Mouse (Mus musculus) MEL (cell line): ENCODE data around the gene Sergef. TPM values are rescaled to one million over a fixed set of nuclear protein-coding genes. Genes with fewer than 3 reads are reported as not detected.

Experiments
- DNase-seq: peaks from one replicate; pipeline ENCODE4 v3.0.0; 2011; ENCODE audit warnings: low read depth, low spot score
- H3K27ac ChIP-seq: 2 replicates; pipeline ENCODE4 v1.5.1; 2012; ENCODE audit warnings: low read depth, mild to moderate bottlenecking, control low read depth, low read length, moderate library complexity; ENCODE audit not compliant: control insufficient read depth
- H3K27me3 ChIP-seq, 2 experiments: fragments of 150-350 bp in 1 of 2; sonication (generic) in 1 of 2; 2 replicates each; pipeline ENCODE4 v1.6.1; 2012; ENCODE audit warnings: low read length in 2 of 2, mild to moderate bottlenecking in 2 of 2, improper control_type of control experiment in 1 of 2, moderate library complexity in 1 of 2; ENCODE audit not compliant: insufficient read depth in 2 of 2, control insufficient read depth in 1 of 2
- H3K36me3 ChIP-seq, 2 experiments: 2 replicates each; pipeline ENCODE4 v1.6.1; 2012 to 2014; ENCODE audit warnings: low read length in 2 of 2, improper control_type of control experiment in 1 of 2, inconsistent platforms in 1 of 2, mild to moderate bottlenecking in 1 of 2; ENCODE audit not compliant: insufficient read depth in 2 of 2, control insufficient read depth in 1 of 2
- H3K4me1 ChIP-seq, 2 experiments: fragments of 150-350 bp in 1 of 2; sonication (generic) in 1 of 2; 2 replicates each; pipeline ENCODE4 v1.6.1; 2012; ENCODE audit warnings: low read length in 2 of 2, improper control_type of control experiment in 1 of 2, mild to moderate bottlenecking in 1 of 2; ENCODE audit not compliant: insufficient read depth in 2 of 2, control insufficient read depth in 1 of 2
- H3K4me3 ChIP-seq, 2 experiments: fragments of 150-350 bp in 1 of 2; sonication (generic) in 1 of 2; 2 replicates each; pipeline ENCODE4 v1.5.1; 2012; ENCODE audit warnings: low read depth in 2 of 2, low read length in 2 of 2, mild to moderate bottlenecking in 2 of 2, moderate library complexity in 2 of 2, control low read depth in 1 of 2, improper control_type of control experiment in 1 of 2; ENCODE audit not compliant: control insufficient read depth in 1 of 2, insufficient read depth in 1 of 2
- H3K79me2 ChIP-seq: 2 replicates; pipeline ENCODE4 v1.6.1; 2012; ENCODE audit warnings: mild to moderate bottlenecking, low read length, moderate library complexity; ENCODE audit not compliant: control insufficient read depth, poor library complexity, insufficient read depth
- H3K9ac ChIP-seq: 2 replicates; pipeline ENCODE4 v1.6.1; 2012; ENCODE audit warnings: low read depth, mild to moderate bottlenecking, control low read depth, low read length, moderate library complexity; ENCODE audit not compliant: control insufficient read depth, poor library complexity, severe bottlenecking
- H3K9me3 ChIP-seq: fragments of 150-350 bp; sonication (generic); replicated peaks from 2 replicates; pipeline ENCODE4 v1.6.1; 2012; ENCODE audit warnings: mild to moderate bottlenecking, low read length, improper control_type of control experiment, moderate library complexity; ENCODE audit not compliant: insufficient read depth
- BHLHE40 ChIP-seq: IDR thresholded peaks from 2 replicates; pipeline ENCODE4 v1.6.1; 2012; ENCODE audit warnings: low read depth, mild to moderate bottlenecking, inconsistent platforms, low read length, improper control_type of control experiment, borderline replicate concordance
- CHD1 ChIP-seq: IDR thresholded peaks from 2 replicates; pipeline ENCODE4 v1.6.1; 2012; ENCODE audit warnings: low read depth, mild to moderate bottlenecking, inconsistent platforms, low read length, improper control_type of control experiment
- CTCF ChIP-seq, 3 experiments: IDR thresholded peaks in 2 of 3; conservative IDR thresholded peaks in 1 of 3; 2 replicates each; pipeline ENCODE4 v1.5.1; 2011 to 2012; ENCODE audit warnings: low read length in 3 of 3, low read depth in 2 of 3, mild to moderate bottlenecking in 2 of 3, improper control_type of control experiment in 1 of 3, inconsistent platforms in 1 of 3, mixed read lengths in 1 of 3, moderate library complexity in 1 of 3; ENCODE audit not compliant: control insufficient read depth in 1 of 3, insufficient read depth in 1 of 3, poor library complexity in 1 of 3, severe bottlenecking in 1 of 3
- EP300 ChIP-seq, 2 experiments: IDR thresholded peaks; 2 replicates each; pipeline ENCODE4 v1.6.1; 2011; ENCODE audit warnings: improper control_type of control experiment in 2 of 2, low read length in 2 of 2, low read depth in 1 of 2, mild to moderate bottlenecking in 1 of 2
- ETS1 ChIP-seq: IDR thresholded peaks from 2 replicates; pipeline ENCODE4 v1.6.1; 2012; ENCODE audit warnings: low read depth, mild to moderate bottlenecking, inconsistent platforms, low read length, improper control_type of control experiment, moderate library complexity
- GATA1 ChIP-seq: IDR thresholded peaks from 2 replicates; pipeline ENCODE4 v1.6.1; 2011; ENCODE audit warnings: low read depth, low read length, improper control_type of control experiment
- HCFC1 ChIP-seq: IDR thresholded peaks from 2 replicates; pipeline ENCODE4 v1.6.1; 2012; ENCODE audit warnings: low read depth, mild to moderate bottlenecking, inconsistent platforms, low read length, improper control_type of control experiment, moderate library complexity
- KAT2A ChIP-seq: conservative IDR thresholded peaks from 2 replicates; pipeline ENCODE4 v1.6.1; 2012; ENCODE audit warnings: low read depth, low read length, improper control_type of control experiment, inconsistent platforms
- MAFK ChIP-seq: IDR thresholded peaks from 2 replicates; pipeline ENCODE4 v1.6.1; 2011; ENCODE audit warnings: low read depth, mild to moderate bottlenecking, low read length, improper control_type of control experiment, borderline replicate concordance
- MAX ChIP-seq: IDR thresholded peaks from 2 replicates; pipeline ENCODE4 v1.6.1; 2011; ENCODE audit warnings: low read length, improper control_type of control experiment
- MEF2A ChIP-seq: IDR thresholded peaks from 2 replicates; pipeline ENCODE4 v1.6.1; 2014; ENCODE audit warnings: low read depth, mild to moderate bottlenecking, inconsistent platforms, low read length, improper control_type of control experiment; ENCODE audit not compliant: poor library complexity, insufficient replicate concordance, severe bottlenecking; ENCODE audit errors: extremely low read depth
- MXI1 ChIP-seq: IDR thresholded peaks from 2 replicates; pipeline ENCODE4 v1.6.1; 2011; ENCODE audit warnings: mild to moderate bottlenecking, low read depth, low read length, improper control_type of control experiment
- MYC ChIP-seq: IDR thresholded peaks from 2 replicates; pipeline ENCODE4 v1.6.1; 2011; ENCODE audit warnings: low read depth, mild to moderate bottlenecking, low read length, improper control_type of control experiment, moderate library complexity
- NRF1 ChIP-seq: IDR thresholded peaks from 2 replicates; pipeline ENCODE4 v1.6.1; 2014; ENCODE audit warnings: low read depth, mild to moderate bottlenecking, inconsistent platforms, low read length, improper control_type of control experiment, moderate library complexity; ENCODE audit not compliant: poor library complexity, insufficient read depth, severe bottlenecking
- POLR2AphosphoS2 ChIP-seq: IDR thresholded peaks from 2 replicates; pipeline ENCODE4 v1.6.1; 2011; ENCODE audit warnings: low read length, improper control_type of control experiment
- RAD21 ChIP-seq: IDR thresholded peaks from 2 replicates; pipeline ENCODE4 v1.6.1; 2011; ENCODE audit warnings: mild to moderate bottlenecking, low read depth, low read length, improper control_type of control experiment
- RCOR1 ChIP-seq: IDR thresholded peaks from 2 replicates; pipeline ENCODE4 v1.6.1; 2012; ENCODE audit warnings: low read depth, mild to moderate bottlenecking, inconsistent platforms, low read length, improper control_type of control experiment
- SIN3A ChIP-seq: IDR thresholded peaks from 2 replicates; pipeline ENCODE4 v1.6.1; 2012; ENCODE audit warnings: low read length, improper control_type of control experiment, inconsistent platforms
- TAL1 ChIP-seq: IDR thresholded peaks from 2 replicates; pipeline ENCODE4 v1.6.1; 2012; ENCODE audit warnings: mild to moderate bottlenecking, inconsistent platforms, low read length, moderate library complexity, mixed read lengths
- TCF12 ChIP-seq: IDR thresholded peaks from 2 replicates; pipeline ENCODE4 v1.6.1; 2014; ENCODE audit warnings: low read depth, mild to moderate bottlenecking, inconsistent platforms, low read length, improper control_type of control experiment, moderate library complexity
- UBTF ChIP-seq: IDR thresholded peaks from 2 replicates; pipeline ENCODE4 v1.6.1; 2012; ENCODE audit warnings: low read depth, mild to moderate bottlenecking, inconsistent platforms, low read length, improper control_type of control experiment, moderate library complexity, borderline replicate concordance; ENCODE audit not compliant: insufficient read depth
- USF1 ChIP-seq: IDR thresholded peaks from 2 replicates; pipeline ENCODE4 v1.6.1; 2014; ENCODE audit warnings: low read depth, mild to moderate bottlenecking, inconsistent platforms, low read length, improper control_type of control experiment, moderate library complexity
- USF2 ChIP-seq, 2 experiments: IDR thresholded peaks; 2 replicates each; pipeline ENCODE4 v1.6.1; 2011 to 2012; ENCODE audit warnings: improper control_type of control experiment in 2 of 2, low read length in 2 of 2, borderline replicate concordance in 1 of 2, inconsistent platforms in 1 of 2, low read depth in 1 of 2, mild to moderate bottlenecking in 1 of 2; ENCODE audit not compliant: insufficient read depth in 1 of 2
- polyA plus RNA-seq, 2 experiments: library from polyadenylated mRNA; stranded (reverse) in 1 of 2; unstranded in 1 of 2; fragments of >175 nt in 1 of 2; fragments of >200 nt in 1 of 2; gene quantifications; 2 replicates each; pipeline versions ENCODE4 v1.2.1 to v1.2.4; 2012; ENCODE audit warnings: low replicate concordance in 2 of 2, low read depth in 1 of 2; ENCODE audit not compliant: insufficient read length in 2 of 2, insufficient read depth in 1 of 2, missing spikeins in 1 of 2
- total RNA-seq: library from RNA; depleted of rRNA; stranded (reverse); fragments of 300-350 nt; gene quantifications from 2 replicates; pipeline ENCODE4 v1.2.3, GENCODE M21; 2012

Sergef gene
- total and polyA plus RNA-seq, 3 experiments: 7.6 to 11.7 TPM; not detected in 1

GRCm38 (mm10) chr7:46548124-46548523 lies 91.5 kb downstream of the Sergef start:
- peak; percentile 18 for DNase-seq
- Histone ChIP-seq H3K4me3 (no peak overlapping the region), H3K79me2 (no peaks in the 10 kb centered on the region), H3K27ac (peak overlapping the region; percentile 72), H3K9me3 (no peaks in the 10 kb centered on the region), H3K4me1 (peaks cover 15 to 38% of the 10 kb centered on the region in 2 experiments), H3K27me3 (no peaks in the 10 kb centered on the region)
- TF ChIP-seq KAT2A (no peak), TAL1 (no peak), CHD1 (no peak), USF2 (IDR thresholded peaks at IDR 0.05; ENCODE audit: borderline replicate concordance in 1 of 2, insufficient read depth in 1 of 2, low read depth in 1 of 2, low read length in 2 of 2) (no peak)
- TF ChIP-seq, all 39 proteins: peak for 0
- peaks cover 0 to 35% of the 10 kb centered on the region in 2 experiments; a peak in 2 of 4 replicates for H3K36me3 ChIP-seq
- H3K9ac ChIP-seq: no peak overlapping the region

GRCm38 (mm10) chr7:46547642-46548041 lies 92.0 kb downstream of the Sergef start:
- H3K9ac ChIP-seq: peak overlapping the region; percentile 27; the same call in 1 of the 2 replicates
- peak; percentile 83 for DNase-seq
- no peak overlapping the region for H3K4me3 ChIP-seq
- H3K79me2 ChIP-seq: no peaks in the 10 kb centered on the region
- no peaks in the 10 kb centered on the region for H3K27me3 ChIP-seq
- peaks cover 0 to 35% of the 10 kb centered on the region in 2 experiments; a peak in 2 of 4 replicates for H3K36me3 ChIP-seq
- TF ChIP-seq EP300 (IDR thresholded peaks at IDR 0.05; ENCODE audit: low read depth in 1 of 2, low read length in 2 of 2) (peak; percentile 53 to 76; a peak in 3 of 4 replicates), TCF12 (0 out of 2 replicates have a peak, but pooled peaks have one; percentile 16), CHD1 (no peak), GATA1 (peak; percentile 67), MXI1 (no peak), BHLHE40 (peak; percentile 37; the same call in 1 of the 2 replicates), SIN3A (peak; percentile 49), ETS1 (0 out of 2 replicates have a peak, but pooled peaks have one; percentile 50), MAFK (0 out of 2 replicates have a peak, but pooled peaks have one; percentile 20), HCFC1 (no peak), RCOR1 (peak; percentile 85)
- peak overlapping the region; percentile 72 for H3K27ac ChIP-seq
- no peaks in the 10 kb centered on the region for H3K9me3 ChIP-seq
- H3K4me1 ChIP-seq: peaks cover 15 to 38% of the 10 kb centered on the region in 2 experiments

- Histone ChIP-seq H3K9ac (no peak overlapping the region), H3K4me1 (peaks cover 15 to 38% of the 10 kb centered on the region in 2 experiments), H3K79me2 (no peaks in the 10 kb centered on the region), H3K9me3 (no peaks in the 10 kb centered on the region), H3K27me3 (no peaks in the 10 kb centered on the region), H3K4me3 (no peak overlapping the region), H3K36me3 (peaks cover 0 to 35% of the 10 kb centered on the region in 2 experiments; a peak in 2 of 4 replicates), H3K27ac (peak overlapping the region; percentile 72)
- peak; percentile 93 for DNase-seq
- TF ChIP-seq MXI1: peak; percentile 52
- TF ChIP-seq USF1: no peak
- TF ChIP-seq MAX: no peak; the same call in none of the 2 replicates
- no peak for TF ChIP-seq HCFC1
- TF ChIP-seq MYC: peak; percentile 71; the same call in 1 of the 2 replicates
- TF ChIP-seq EP300 (IDR thresholded peaks at IDR 0.05; ENCODE audit: low read depth in 1 of 2, low read length in 2 of 2): peak; percentile 96
- TF ChIP-seq POLR2AphosphoS2: no peak
- no peak for TF ChIP-seq CHD1
- 0 out of 2 replicates have a peak, but pooled peaks have one; percentile 44 for TF ChIP-seq MEF2A
- TF ChIP-seq RAD21: no peak
- no peak for TF ChIP-seq CTCF (IDR thresholded peaks at IDR 0.05 in 2 of 3, conservative IDR thresholded peaks at IDR 0.05 in 1 of 3; ENCODE audit: control insufficient read depth in 1 of 3, insufficient read depth in 1 of 3, low read depth in 2 of 3, low read length in 3 of 3, poor library complexity in 1 of 3, severe bottlenecking in 1 of 3)
- TF ChIP-seq SIN3A: peak; percentile 89
- no peak for TF ChIP-seq UBTF
- no peak for TF ChIP-seq NRF1
Measured at GRCm38 (mm10) chr7:46546539-46546938, 93.1 kb downstream of the Sergef start.
